Comparison of ENCODE assay signal across 16 mouse cellular contexts in the genomic region with DNA sequence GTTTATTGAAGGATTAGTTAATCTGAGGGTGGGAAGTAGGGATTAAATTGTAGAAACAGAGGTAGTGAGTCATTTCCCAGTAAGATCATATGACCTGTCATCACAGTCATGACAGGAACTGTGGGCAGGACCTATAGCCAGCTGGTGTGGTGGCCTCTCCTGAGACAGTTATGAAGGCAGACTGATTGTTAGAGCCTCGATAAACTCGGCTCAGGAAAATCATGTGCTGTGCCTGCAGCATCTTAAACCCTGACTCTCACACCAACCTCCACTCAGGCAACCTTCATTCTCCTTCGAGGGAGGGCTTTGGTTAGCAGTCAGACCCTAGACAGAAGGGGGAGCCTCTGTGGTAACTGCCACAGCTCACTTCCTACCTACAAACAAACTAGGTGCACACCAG. TPM values are rescaled to one million over a fixed set of nuclear protein-coding genes. Genes with fewer than 3 reads are reported as not detected.
DNase-seq lines count a peak whose midpoint lies in the region; ATAC-seq and TF ChIP-seq lines count a peak whose summit lies in the region.
"Had no signal": no experiment of that assay in that cellular context is flagged by ENCODE, and none has a peak within 500 bp of the region (broad histone marks: within the 10 kb centered on the region; RNA-seq: fewer than 3 reads in every experiment).

No protein-coding gene starts in this region.

- no peak for ATAC-seq in erythroblast, adult 5-6 weeks (replicated peaks; ENCODE audit: low FRiP score, poor library complexity, severe bottlenecking)
- ATAC-seq: intestine, embryonic 15.5 days had no signal

- no peak for TF ChIP-seq CTCF in E14TG2a.4 (conservative IDR thresholded peaks at IDR 0.05; ENCODE audit: low read length)

- peaks cover 86% of the 10 kb centered on the region for H3K4me1 ChIP-seq in E14TG2a.4 (replicated peaks; ENCODE audit: low read depth, low read length)
- H3K4me1 ChIP-seq: embryonic facial prominence, embryonic 12.5 days; intestine, embryonic 15.5 days had no signal

- peaks cover 20% of the 10 kb centered on the region for H3K36me3 ChIP-seq in E14TG2a.4 (ENCODE audit: insufficient read depth, low read length)
- H3K36me3 ChIP-seq: embryonic facial prominence, embryonic 12.5 days; forebrain, embryonic 10.5 days; hindbrain, embryonic 10.5 days; intestine, embryonic 15.5 days had no signal

- 0 out of 2 replicates have a peak overlapping the region, but pooled peaks have one; percentile 18 for H3K4me3 ChIP-seq in E14TG2a.4 (replicated peaks; ENCODE audit: low read length)
- H3K4me3 ChIP-seq: embryonic facial prominence, embryonic 12.5 days; forebrain, embryonic 10.5 days; hindbrain, embryonic 10.5 days; intestine, embryonic 15.5 days had no signal

- H3K9me3 ChIP-seq in E14TG2a.4 (ENCODE audit: low read length): no peaks in the 10 kb centered on the region
- H3K9me3 ChIP-seq: embryonic facial prominence, embryonic 12.5 days; forebrain, embryonic 10.5 days; hindbrain, embryonic 10.5 days; intestine, embryonic 15.5 days had no signal

- peak; percentile 77 for DNase-seq in 3T3-L1 (ENCODE audit: low read depth, low spot score)
- DNase-seq in induced T-regulatory cell, adult 2 months (ENCODE audit: low read depth): peak; percentile 17
- DNase-seq in thymus, postnatal 10 days (ENCODE audit: low spot score in 2 of 2): peak; percentile 40 to 49
- no peak for DNase-seq in heart, postnatal 25 days (ENCODE audit: low spot score)
- no peak for DNase-seq in cerebellum, postnatal 4 days (ENCODE audit: low spot score in 2 of 2)
- DNase-seq: adrenal gland, adult 8-10 months; cerebellum, postnatal 14 days; lung, postnatal 14 days; right cerebral cortex, adult 18-20 months; spleen, adult 18-20 months had no signal

- H3K27me3 ChIP-seq in E14TG2a.4 (ENCODE audit: insufficient read depth, low read length): no peaks in the 10 kb centered on the region
- H3K27me3 ChIP-seq: embryonic facial prominence, embryonic 12.5 days; intestine, embryonic 15.5 days had no signal

- intact Hi-C loops in heart, postnatal 25 days (cut with DNase I): no loop called here

RNA-seq across cellular contexts. Expression of a gene that starts 27.7 kb away (rescaled TPM):
- 262 and 340 TPM in 2 replicates for total RNA-seq in erythroblast, adult 5-6 weeks (2015; ENCODE audit: low replicate concordance)
- 184 and 253 TPM in 2 replicates for total RNA-seq in erythroblast, adult 5-6 weeks (2017; ENCODE audit: low replicate concordance)
- 10 to 100 TPM; 37.4 to 42.7 TPM for total RNA-seq in heart, postnatal 25 days (2021)

Comparison
In these comparisons a context has a peak if more than half of its experiments do, and no peak if none do; other contexts are left out.
1. DNase-seq: peak in 3T3-L1 (single experiment), induced T-regulatory cell, adult 2 months (single experiment) and thymus, postnatal 10 days (2 of 2); none in heart, postnatal 25 days (single experiment) and cerebellum, postnatal 4 days (0 of 2).
2. RNA of a gene that starts 27.7 kb away (total RNA-seq): 184 to 340 TPM in erythroblast, adult 5-6 weeks; 37.4 to 42.7 TPM in heart, postnatal 25 days; every median in the first group is over 4 times any median in the second.